Mouse (Mus musculus) forebrain, embryonic 14.5 days (tissue): Measurements from ENCODE around the gene Casc3. TPM values are rescaled to one million over a fixed set of nuclear protein-coding genes. Genes with fewer than 3 reads are reported as not detected.

ENCODE experiments used
- ATAC-seq: fragments of 200-750 bp; cut with Nextera tagmentation; 2 replicates; pipeline ENCODE4 v1.8.0; 2017; ENCODE audit warnings: mild to moderate bottlenecking, moderate library complexity
- DNase-seq: peaks from one replicate; pipeline ENCODE4 v3.0.0-alpha.2; 2015; ENCODE audit warnings: low spot score
- H3K27ac ChIP-seq: fragments of 300-500 bp; sonication (generic); 2 replicates; pipeline ENCODE4 v1.5.1; 2014; ENCODE audit warnings: low read depth, mild to moderate bottlenecking, control low read depth, low read length, moderate library complexity
- H3K27me3 ChIP-seq: fragments of 300-500 bp; sonication (generic); replicated peaks from 2 replicates; pipeline ENCODE4 v1.6.1; 2014; ENCODE audit warnings: low read length, control low read depth, mixed read lengths; ENCODE audit not compliant: control insufficient read depth, insufficient read depth
- H3K36me3 ChIP-seq: fragments of 300-500 bp; sonication (generic); 2 replicates; pipeline ENCODE4 v1.6.1; 2014; ENCODE audit warnings: low read length, control low read depth; ENCODE audit not compliant: control insufficient read depth, insufficient read depth
- H3K4me1 ChIP-seq: fragments of 300-500 bp; sonication (generic); 2 replicates; pipeline ENCODE4 v1.6.1; 2014; ENCODE audit warnings: antibody characterized with exemption, low read length, control low read depth; ENCODE audit not compliant: control insufficient read depth, insufficient read depth
- H3K4me2 ChIP-seq: fragments of 300-500 bp; sonication (generic); 2 replicates; pipeline ENCODE4 v1.6.1; 2014; ENCODE audit warnings: mild to moderate bottlenecking, control low read depth, low read length
- H3K4me3 ChIP-seq: fragments of 300-500 bp; sonication (generic); 2 replicates; pipeline ENCODE4 v1.5.1; 2014; ENCODE audit warnings: low read depth, low read length, control low read depth
- H3K9ac ChIP-seq: fragments of 300-500 bp; sonication (generic); 2 replicates; pipeline ENCODE4 v1.6.1; 2014; ENCODE audit warnings: mild to moderate bottlenecking, low read length, control low read depth, moderate library complexity
- H3K9me3 ChIP-seq: fragments of 300-500 bp; sonication (generic); replicated peaks from 2 replicates; pipeline ENCODE4 v1.6.1; 2016; ENCODE audit warnings: low read length, control low read depth, mixed read lengths; ENCODE audit not compliant: control insufficient read depth
- WGBS: fragments of 180-500 bp; shearing (Covaris S2); extraction: QIAGEN DNeasy Blood & Tissue Kit; methylation state at CpG from one replicate; pipeline ENCODE4 v1.1.7; 2014; 5-methylcytosine and 5-hydroxymethylcytosine counted together
- polyA plus RNA-seq: library from polyadenylated mRNA; unstranded; fragments of >200 nt; fragmentation: Nextera tagmentation; extraction: Ambion mirVana; gene quantifications from 2 replicates; pipeline ENCODE4 v1.2.1, GENCODE M21; 2014

Gene Casc3
- polyA plus RNA-seq, 1 experiment from 2014 or later, result 41.0 TPM

GRCm38 (mm10) chr11:98873900-98874299, 69.2 kb downstream of the Casc3 start:
- ATAC-seq (no peak), DNase-seq (no peak)
- no peaks in the 10 kb centered on the region for H3K9me3 ChIP-seq
- 92% methylated on average over 9 of the region's 9 CpGs for WGBS
- no peak overlapping the region for H3K27ac ChIP-seq
- H3K4me3 ChIP-seq, result no peak overlapping the region
- no peaks in the 10 kb centered on the region for H3K4me1 ChIP-seq
- no peak overlapping the region for H3K9ac ChIP-seq
- H3K4me2 ChIP-seq, result no peak overlapping the region
- peaks cover 16% of the 10 kb centered on the region for H3K36me3 ChIP-seq
- no peaks in the 10 kb centered on the region for H3K27me3 ChIP-seq

GRCm38 (mm10) chr11:98877001-98877400, 72.3 kb downstream of the Casc3 start:
- DNase-seq, result no peak
- 83% methylated on average over 9 of the region's 9 CpGs for WGBS
- H3K36me3 ChIP-seq, result peaks cover 4% of the 10 kb centered on the region; the same call in 1 of the 2 replicates
- ATAC-seq, result no peak
- no peaks in the 10 kb centered on the region for H3K27me3 ChIP-seq
- no peaks in the 10 kb centered on the region for H3K4me1 ChIP-seq
- no peak overlapping the region for H3K9ac ChIP-seq
- H3K27ac ChIP-seq, result no peak overlapping the region
- no peaks in the 10 kb centered on the region for H3K9me3 ChIP-seq
- no peak overlapping the region for H3K4me2 ChIP-seq
- no peak overlapping the region for H3K4me3 ChIP-seq

Other genes with a start within 250 kb of the Casc3 start
- gene Ormdl3, start 217.5 kb upstream of the Casc3 start, polyA plus RNA-seq, result 24.7 and 24.8 TPM in 2 replicates
- not detected in 2 replicates for gene Lrrc3c, start 206.6 kb upstream of the Casc3 start, polyA plus RNA-seq
- 0.88 and 1.3 TPM in 2 replicates for gene Gm12355, start 179.2 kb upstream of the Casc3 start, polyA plus RNA-seq
- not detected in 2 replicates for gene Gsdma3, start 178.5 kb upstream of the Casc3 start, polyA plus RNA-seq
- not detected in 2 replicates for gene Gsdma2, start 158.1 kb upstream of the Casc3 start, polyA plus RNA-seq
- not detected in 2 replicates for gene Gsdma, start 140.6 kb upstream of the Casc3 start, polyA plus RNA-seq
- gene Psmd3, start 122.4 kb upstream of the Casc3 start, polyA plus RNA-seq, result 121 and 144 TPM in 2 replicates
- not detected in 2 replicates for gene Csf3, start 103.6 kb upstream of the Casc3 start, polyA plus RNA-seq
- 76.0 and 85.9 TPM in 2 replicates for gene Med24, start 75.5 kb upstream of the Casc3 start, polyA plus RNA-seq
- 164 and 199 TPM in 2 replicates for gene Thra, start 64.3 kb upstream of the Casc3 start, polyA plus RNA-seq
- gene Nr1d1, start 29.6 kb upstream of the Casc3 start, polyA plus RNA-seq, result 2.2 and 3.1 TPM in 2 replicates
- 19.3 and 20.5 TPM in 2 replicates for gene Msl1, start 9.4 kb upstream of the Casc3 start, polyA plus RNA-seq
- 3.0 and 4.5 TPM in 2 replicates for gene Rapgefl1, start 31.9 kb downstream of the Casc3 start, polyA plus RNA-seq
- gene Wipf2, start 58.7 kb downstream of the Casc3 start, polyA plus RNA-seq, result 3.3 and 3.7 TPM in 2 replicates
- gene Cdc6, start 102.9 kb downstream of the Casc3 start, polyA plus RNA-seq, result 14.1 and 16.4 TPM in 2 replicates
- gene Rara, start 122.9 kb downstream of the Casc3 start, polyA plus RNA-seq, result 8.2 and 9.8 TPM in 2 replicates
- 0.27 and 0.28 TPM in 2 replicates for gene Gjd3, start 178.1 kb downstream of the Casc3 start, polyA plus RNA-seq
- 135 and 150 TPM in 2 replicates for gene Top2a, start 219.3 kb downstream of the Casc3 start, polyA plus RNA-seq
- gene Igfbp4, start 236.3 kb downstream of the Casc3 start, polyA plus RNA-seq, result 125 and 139 TPM in 2 replicates